Mouse (Mus musculus): ENCODE data around the gene Pcnx2. TPM values are rescaled to one million over a fixed set of nuclear protein-coding genes. Genes with fewer than 3 reads are reported as not detected.

The Pcnx2 gene
- polyA plus RNA-seq, 1 experiment, result 0.01 TPM

GRCm38 (mm10) chr8:125782161-125782560 is 116.0 kb downstream of the Pcnx2 start:
- TF ChIP-seq GATA1 (IDR thresholded peaks at IDR 0.05; ENCODE audit: low read length), result no peak
- TF ChIP-seq TAL1 (IDR thresholded peaks at IDR 0.05; ENCODE audit: low read length), result no peak
- H3K9me3 ChIP-seq (ENCODE audit: control insufficient read depth, low read length), result no peaks in the 10 kb centered on the region
- H3K4me3 ChIP-seq (replicated peaks), result no peak overlapping the region
- no peaks in the 10 kb centered on the region for H3K36me3 ChIP-seq (ENCODE audit: control insufficient read depth)
- H3K4me1 ChIP-seq (ENCODE audit: control insufficient read depth), result peaks cover 5% of the 10 kb centered on the region; the same call in 1 of the 2 replicates
- no peaks in the 10 kb centered on the region for H3K27me3 ChIP-seq (ENCODE audit: control insufficient read depth)

- no peaks in the 10 kb centered on the region for H3K36me3 ChIP-seq (ENCODE audit: control insufficient read depth)
- H3K4me3 ChIP-seq (replicated peaks), result no peak overlapping the region
- no peaks in the 10 kb centered on the region for H3K9me3 ChIP-seq (ENCODE audit: control insufficient read depth, low read length)
- no peaks in the 10 kb centered on the region for H3K27me3 ChIP-seq (ENCODE audit: control insufficient read depth)
- no peak for TF ChIP-seq TAL1 (IDR thresholded peaks at IDR 0.05; ENCODE audit: low read length)
- TF ChIP-seq GATA1 (IDR thresholded peaks at IDR 0.05; ENCODE audit: low read length), result no peak
- H3K4me1 ChIP-seq (ENCODE audit: control insufficient read depth), result no peaks in the 10 kb centered on the region
Observed at GRCm38 (mm10) chr8:125779656-125780055, 118.5 kb downstream of the Pcnx2 start.

GRCm38 (mm10) chr8:125778919-125779318 is 119.2 kb downstream of the Pcnx2 start:
- Histone ChIP-seq H3K4me1 (ENCODE audit: control insufficient read depth) (no peaks in the 10 kb centered on the region), H3K9me3 (ENCODE audit: control insufficient read depth, low read length) (no peaks in the 10 kb centered on the region), H3K27me3 (ENCODE audit: control insufficient read depth) (no peaks in the 10 kb centered on the region), H3K36me3 (ENCODE audit: control insufficient read depth) (no peaks in the 10 kb centered on the region), H3K4me3 (replicated peaks) (no peak overlapping the region)
- TF ChIP-seq GATA1 (IDR thresholded peaks at IDR 0.05; ENCODE audit: low read length), result no peak
- no peak for TF ChIP-seq TAL1 (IDR thresholded peaks at IDR 0.05; ENCODE audit: low read length)

- no peaks in the 10 kb centered on the region for H3K4me1 ChIP-seq (ENCODE audit: control insufficient read depth)
Observed at GRCm38 (mm10) chr8:125777478-125778164, 120.5 kb downstream of the Pcnx2 start.

GRCm38 (mm10) chr8:125776800-125777199 is 121.3 kb downstream of the Pcnx2 start:
- Histone ChIP-seq H3K4me3 (replicated peaks) (no peak overlapping the region), H3K27me3 (ENCODE audit: control insufficient read depth) (no peaks in the 10 kb centered on the region), H3K4me1 (ENCODE audit: control insufficient read depth) (no peaks in the 10 kb centered on the region), H3K36me3 (ENCODE audit: control insufficient read depth) (no peaks in the 10 kb centered on the region), H3K9me3 (ENCODE audit: control insufficient read depth, low read length) (no peaks in the 10 kb centered on the region)
- TF ChIP-seq TAL1 (IDR thresholded peaks at IDR 0.05; ENCODE audit: low read length) (no peak), GATA1 (IDR thresholded peaks at IDR 0.05; ENCODE audit: low read length) (no peak)

More at GRCm38 (mm10) chr8:125777478-125778164, 120.5 kb downstream of the Pcnx2 start:
- Histone ChIP-seq H3K27me3 (ENCODE audit: control insufficient read depth) (no peaks in the 10 kb centered on the region), H3K36me3 (ENCODE audit: control insufficient read depth) (no peaks in the 10 kb centered on the region), H3K9me3 (ENCODE audit: control insufficient read depth, low read length) (no peaks in the 10 kb centered on the region), H3K4me3 (replicated peaks) (no peak overlapping the region)
- TF ChIP-seq TAL1 (IDR thresholded peaks at IDR 0.05; ENCODE audit: low read length) (no peak), GATA1 (IDR thresholded peaks at IDR 0.05; ENCODE audit: low read length) (no peak)

GRCm38 (mm10) chr8:125776314-125776713 is 121.8 kb downstream of the Pcnx2 start:
- H3K4me1 ChIP-seq (ENCODE audit: control insufficient read depth), result no peaks in the 10 kb centered on the region
- H3K9me3 ChIP-seq (ENCODE audit: control insufficient read depth, low read length), result no peaks in the 10 kb centered on the region
- no peaks in the 10 kb centered on the region for H3K27me3 ChIP-seq (ENCODE audit: control insufficient read depth)
- TF ChIP-seq GATA1 (IDR thresholded peaks at IDR 0.05; ENCODE audit: low read length), result no peak
- no peak for TF ChIP-seq TAL1 (IDR thresholded peaks at IDR 0.05; ENCODE audit: low read length)
- H3K4me3 ChIP-seq (replicated peaks), result no peak overlapping the region
- H3K36me3 ChIP-seq (ENCODE audit: control insufficient read depth), result no peaks in the 10 kb centered on the region

- Histone ChIP-seq H3K27me3 (ENCODE audit: control insufficient read depth) (no peaks in the 10 kb centered on the region), H3K36me3 (ENCODE audit: control insufficient read depth) (no peaks in the 10 kb centered on the region), H3K9me3 (ENCODE audit: control insufficient read depth, low read length) (no peaks in the 10 kb centered on the region), H3K4me1 (ENCODE audit: control insufficient read depth) (no peaks in the 10 kb centered on the region), H3K4me3 (replicated peaks) (no peak overlapping the region)
- TF ChIP-seq GATA1 (IDR thresholded peaks at IDR 0.05; ENCODE audit: low read length), result no peak
- TF ChIP-seq TAL1 (IDR thresholded peaks at IDR 0.05; ENCODE audit: low read length), result no peak
Observed at GRCm38 (mm10) chr8:125775031-125775430, 123.1 kb downstream of the Pcnx2 start.

- no peak overlapping the region for H3K4me3 ChIP-seq (replicated peaks)
- no peaks in the 10 kb centered on the region for H3K4me1 ChIP-seq (ENCODE audit: control insufficient read depth)
- TF ChIP-seq GATA1 (IDR thresholded peaks at IDR 0.05; ENCODE audit: low read length), result no peak
- TF ChIP-seq TAL1 (IDR thresholded peaks at IDR 0.05; ENCODE audit: low read length), result no peak
- H3K27me3 ChIP-seq (ENCODE audit: control insufficient read depth), result no peaks in the 10 kb centered on the region
- no peaks in the 10 kb centered on the region for H3K36me3 ChIP-seq (ENCODE audit: control insufficient read depth)
- H3K9me3 ChIP-seq (ENCODE audit: control insufficient read depth, low read length), result no peaks in the 10 kb centered on the region
Observed at GRCm38 (mm10) chr8:125773281-125773803, 124.8 kb downstream of the Pcnx2 start.

- Histone ChIP-seq H3K4me1 (ENCODE audit: control insufficient read depth) (no peaks in the 10 kb centered on the region), H3K9me3 (ENCODE audit: control insufficient read depth, low read length) (no peaks in the 10 kb centered on the region), H3K27me3 (ENCODE audit: control insufficient read depth) (no peaks in the 10 kb centered on the region), H3K36me3 (ENCODE audit: control insufficient read depth) (no peaks in the 10 kb centered on the region), H3K4me3 (replicated peaks) (no peak overlapping the region)
- TF ChIP-seq GATA1 (IDR thresholded peaks at IDR 0.05; ENCODE audit: low read length) (no peak), TAL1 (IDR thresholded peaks at IDR 0.05; ENCODE audit: low read length) (no peak)
Observed at GRCm38 (mm10) chr8:125772300-125772699, 125.8 kb downstream of the Pcnx2 start.

All from erythroblast, embryonic 14.5 days (primary cell).